Comparison of ENCODE assay signal across 8 mouse cellular contexts in genomic region chr1:190979100-190979563, GRCm38 (mm10). TPM values are rescaled to one million over a fixed set of nuclear protein-coding genes. Genes with fewer than 3 reads are reported as not detected.
A peak's percentile ranks its signal among the peaks of the same experiment; 100 is the strongest.
DNase-seq lines count a peak whose midpoint lies in the region; ATAC-seq and TF ChIP-seq lines count a peak whose summit lies in the region.

TSS of gene Vash2 (minus strand) at chr1:190979296.

- H3K4me2 ChIP-seq in intestine, postnatal 0 days (replicated peaks; ENCODE audit: low read depth): peak within 1 kb of the TSS; percentile 88

- intact Hi-C loops in left cerebral cortex, postnatal 25 days (cut with DNase I): no loop called here

- peak within 1 kb of the TSS; percentile 59 for H3K9ac ChIP-seq in intestine, postnatal 0 days (ENCODE audit: low read depth, low read length)

- H3K27ac ChIP-seq in intestine, postnatal 0 days (ENCODE audit: low read depth, low read length): peak within 1 kb of the TSS; percentile 64

- ATAC-seq in granulocyte monocyte progenitor cell, adult 5-6 weeks (replicated peaks; ENCODE audit: poor library complexity, severe bottlenecking): peak; percentile 77
- peak; percentile 82 for ATAC-seq in intestine, postnatal 0 days
- ATAC-seq in megakaryocyte-erythroid progenitor cell, adult 5-6 weeks (replicated peaks; ENCODE audit: low FRiP score, low TSS enrichment, poor library complexity, severe bottlenecking): peak; percentile 74

- DNase-seq in spleen, adult 18-20 months: peak; percentile 12 to 44
- no peak for DNase-seq in spleen, adult 12 weeks (ENCODE audit: low spot score)
- DNase-seq in embryo, embryonic 9.5 days (ENCODE audit: extremely low spot score): peak; percentile 91
- peak; percentile 66 to 75 for DNase-seq in left cerebral cortex, postnatal 25 days (ENCODE audit: low spot score in 2 of 2)
- peak; percentile 38 to 56 for DNase-seq in right cerebral cortex, postnatal 36 days (ENCODE audit: low spot score in 2 of 2)

- H3K27me3 ChIP-seq in intestine, postnatal 0 days (replicated peaks; ENCODE audit: control insufficient read depth, insufficient read depth, low read length): peaks cover 4% of the 10 kb centered on the region

- TF ChIP-seq CTCF in intestine, postnatal 0 days (IDR thresholded peaks at IDR 0.05; ENCODE audit: low read depth): no peak

- WGBS in intestine, postnatal 0 days: under 1% methylated on average over 38 of the region's 38 CpGs

- H3K4me3 ChIP-seq in intestine, postnatal 0 days (ENCODE audit: low read depth, low read length): peak within 1 kb of the TSS; percentile 57

- peaks cover 16% of the 10 kb centered on the region; the same call in 1 of the 2 replicates for H3K4me1 ChIP-seq in intestine, postnatal 0 days (replicated peaks; ENCODE audit: control insufficient read depth, insufficient read depth, low read length)

- H3K9me3 ChIP-seq in intestine, postnatal 0 days (ENCODE audit: control insufficient read depth): no peaks in the 10 kb centered on the region

- H3K36me3 ChIP-seq in intestine, postnatal 0 days (ENCODE audit: control insufficient read depth, insufficient read depth): no peaks in the 10 kb centered on the region

RNA-seq across cellular contexts. Expression of gene Vash2, which starts in this region (rescaled TPM):
- total RNA-seq in granulocyte monocyte progenitor cell, adult 5-6 weeks (2014; fragmentation: Nextera tagmentation): 0.64 TPM in 1 of 2 replicates, not detected in the other
- total RNA-seq in granulocyte monocyte progenitor cell, adult 5-6 weeks (2017): 0.21 TPM in 1 of 2 replicates, not detected in the other
- polyA plus RNA-seq in intestine, postnatal 0 days (2015; fragmentation: Nextera tagmentation; extraction: Ambion mirVana): 3.5 and 3.9 TPM in 2 replicates
- total RNA-seq in left cerebral cortex, postnatal 25 days (2021): 1 to 10 TPM; 1.8 to 1.9 TPM
- total RNA-seq in megakaryocyte-erythroid progenitor cell, adult 5-6 weeks (2014; fragmentation: Nextera tagmentation): not detected in 2 replicates
- total RNA-seq in megakaryocyte-erythroid progenitor cell, adult 5-6 weeks (2017): not detected in 2 replicates

Comparison
In these comparisons a context has a peak if more than half of its experiments do, and no peak if none do; other contexts are left out.
1. Peak in ATAC-seq in granulocyte monocyte progenitor cell, adult 5-6 weeks; RNA of the gene not detected or under 1 TPM.
2. Peak in ATAC-seq in megakaryocyte-erythroid progenitor cell, adult 5-6 weeks; RNA of the gene not detected or under 1 TPM.